Comparison of ENCODE assay signal across 8 mouse cellular contexts in genomic region chr1:75216797-75217585, GRCm38 (mm10). TPM values are rescaled to one million over a fixed set of nuclear protein-coding genes. Genes with fewer than 3 reads are reported as not detected.
DNase-seq lines count a peak whose midpoint lies in the region; ATAC-seq and TF ChIP-seq lines count a peak whose summit lies in the region.

No protein-coding gene starts in this region.

- no peak for DNase-seq in forebrain, embryonic 14.5 days (ENCODE audit: low spot score)
- DNase-seq in forebrain, postnatal 0 days: no peak
- peak; percentile 57 for DNase-seq in G1E (ENCODE audit: low spot score)
- peak; percentile 57 for DNase-seq in heart, adult 8-10 months (ENCODE audit: low spot score)
- DNase-seq in liver, embryonic 11.5 days (ENCODE audit: low spot score): no peak
- no peak for DNase-seq in adrenal gland, postnatal 4 days (ENCODE audit: low spot score in 2 of 2)
- no peak for DNase-seq in right cerebral cortex, postnatal 10 days (ENCODE audit: low spot score in 2 of 2)
- no peak for DNase-seq in adrenal gland, adult 18-20 months (ENCODE audit: low spot score in 2 of 2)

- TF ChIP-seq CTCF in forebrain, postnatal 0 days (IDR thresholded peaks at IDR 0.05; ENCODE audit: low read depth): no peak
- TF ChIP-seq CTCF in G1E (IDR thresholded peaks at IDR 0.05; ENCODE audit: low read depth, low read length): no peak

- H3K4me3 ChIP-seq in forebrain, embryonic 14.5 days (ENCODE audit: low read depth, low read length): no peak overlapping the region
- H3K4me3 ChIP-seq in forebrain, postnatal 0 days (ENCODE audit: low read depth, low read length): no peak overlapping the region
- peak overlapping the region; percentile 76 for H3K4me3 ChIP-seq in G1E (ENCODE audit: low read depth, low read length)
- peak overlapping the region; percentile 75 for H3K4me3 ChIP-seq in liver, embryonic 11.5 days (ENCODE audit: low read depth, low read length)

- 76% methylated on average over 13 of the region's 13 CpGs for WGBS in forebrain, embryonic 14.5 days
- WGBS in forebrain, postnatal 0 days: 82% methylated on average over 13 of the region's 13 CpGs
- WGBS in liver, embryonic 11.5 days: 60% methylated on average over 13 of the region's 13 CpGs

- 0 out of 2 replicates have a peak overlapping the region, but pooled peaks have one; percentile 3 for H3K27ac ChIP-seq in forebrain, embryonic 14.5 days (ENCODE audit: low read depth, low read length)
- H3K27ac ChIP-seq in forebrain, postnatal 0 days (ENCODE audit: low read depth, low read length): no peak overlapping the region
- peak overlapping the region; percentile 63 for H3K27ac ChIP-seq in liver, embryonic 11.5 days (ENCODE audit: low read depth, low read length)

- ATAC-seq in forebrain, embryonic 14.5 days: no peak
- no peak for ATAC-seq in forebrain, postnatal 0 days
- ATAC-seq in G1E (ENCODE audit: extremely low read depth, insufficient number of reproducible peaks, low FRiP score, poor library complexity, severe bottlenecking): peak; percentile 4; the same call in 1 of the 2 replicates
- peak; percentile 52 for ATAC-seq in liver, embryonic 11.5 days (replicated peaks; ENCODE audit: low FRiP score)

- peaks cover 39% of the 10 kb centered on the region for H3K36me3 ChIP-seq in forebrain, embryonic 14.5 days (ENCODE audit: control insufficient read depth, insufficient read depth, low read length)
- peaks cover 36% of the 10 kb centered on the region for H3K36me3 ChIP-seq in forebrain, postnatal 0 days (ENCODE audit: insufficient read depth)
- H3K36me3 ChIP-seq in G1E (replicated peaks): peaks cover 60% of the 10 kb centered on the region
- peaks cover 31% of the 10 kb centered on the region for H3K36me3 ChIP-seq in liver, embryonic 11.5 days (ENCODE audit: control insufficient read depth, insufficient read depth, low read length)

- H3K9me3 ChIP-seq in forebrain, embryonic 14.5 days (replicated peaks; ENCODE audit: control insufficient read depth, low read length): no peaks in the 10 kb centered on the region
- H3K9me3 ChIP-seq in forebrain, postnatal 0 days (ENCODE audit: low read length): no peaks in the 10 kb centered on the region
- no peaks in the 10 kb centered on the region for H3K9me3 ChIP-seq in G1E (replicated peaks)
- H3K9me3 ChIP-seq in liver, embryonic 11.5 days (ENCODE audit: control insufficient read depth, low read length): no peaks in the 10 kb centered on the region

- peaks cover 31% of the 10 kb centered on the region for H3K27me3 ChIP-seq in forebrain, embryonic 14.5 days (replicated peaks; ENCODE audit: control insufficient read depth, insufficient read depth, low read length)
- H3K27me3 ChIP-seq in forebrain, postnatal 0 days (ENCODE audit: insufficient read depth, low read length): peaks cover 20% of the 10 kb centered on the region
- H3K27me3 ChIP-seq in G1E (ENCODE audit: insufficient read depth, low read length): peaks cover 6% of the 10 kb centered on the region; the same call in 1 of the 2 replicates
- H3K27me3 ChIP-seq in liver, embryonic 11.5 days (replicated peaks; ENCODE audit: control insufficient read depth, insufficient read depth, low read length): peaks cover 18% of the 10 kb centered on the region

- H3K9ac ChIP-seq in forebrain, embryonic 14.5 days (ENCODE audit: low read length): no peak overlapping the region
- H3K9ac ChIP-seq in forebrain, postnatal 0 days: no peak overlapping the region
- peak overlapping the region; percentile 69 for H3K9ac ChIP-seq in liver, embryonic 11.5 days (ENCODE audit: low read depth, low read length)

- no peak overlapping the region for H3K4me2 ChIP-seq in forebrain, embryonic 14.5 days (ENCODE audit: low read length)
- H3K4me2 ChIP-seq in forebrain, postnatal 0 days (ENCODE audit: low read depth): no peak overlapping the region
- peak overlapping the region; percentile 100 for H3K4me2 ChIP-seq in liver, embryonic 11.5 days

- H3K4me1 ChIP-seq in forebrain, embryonic 14.5 days (ENCODE audit: control insufficient read depth, insufficient read depth, low read length): peaks cover 11% of the 10 kb centered on the region
- peaks cover 5% of the 10 kb centered on the region for H3K4me1 ChIP-seq in forebrain, postnatal 0 days (ENCODE audit: insufficient read depth)
- peaks cover 81% of the 10 kb centered on the region for H3K4me1 ChIP-seq in G1E (ENCODE audit: insufficient read depth, low read depth, low read length)
- H3K4me1 ChIP-seq in liver, embryonic 11.5 days (replicated peaks; ENCODE audit: control insufficient read depth, insufficient read depth, low read length): peaks cover 54% of the 10 kb centered on the region

RNA-seq across cellular contexts. Expression of gene Tuba4a, which starts 2.7 kb away (rescaled TPM):
- polyA plus RNA-seq in forebrain, embryonic 14.5 days (2014; fragmentation: Nextera tagmentation; extraction: Ambion mirVana): 14.3 and 21.3 TPM in 2 replicates
- total RNA-seq in forebrain, postnatal 0 days (2014; rRNA removed): 54.8 and 58.5 TPM in 2 replicates
- 76.9 and 87.1 TPM in 2 replicates for polyA plus RNA-seq in forebrain, postnatal 0 days (2015; fragmentation: Nextera tagmentation; extraction: Ambion mirVana)
- 201 and 287 TPM in 2 replicates for total RNA-seq in G1E (2014; fragmentation: Nextera tagmentation)
- total RNA-seq in G1E (2017): 156 and 175 TPM in 2 replicates
- 38.6 and 61.0 TPM in 2 replicates for polyA plus RNA-seq in G1E (2012)
- total RNA-seq in heart, adult 8-10 months (2022): 1,000 to 10,000 TPM in 1 of 4 experiments, 100 to 1,000 TPM in 3; 786 to 1,317 (median 908) TPM
- polyA plus RNA-seq in liver, embryonic 11.5 days (2014; fragmentation: Nextera tagmentation; extraction: Ambion mirVana): 282 and 298 TPM in 2 replicates
- 10 to 100 TPM; 46.4 to 54.4 TPM for total RNA-seq in adrenal gland, postnatal 4 days (2021)
- total RNA-seq in adrenal gland, adult 18-20 months (2021): 100 to 1,000 TPM in 1 of 2 experiments, 10 to 100 TPM in 1; 48.9 to 119 TPM

RNA-seq across cellular contexts. Expression of gene Stk16, which starts 6.4 kb away (rescaled TPM):
- polyA plus RNA-seq in forebrain, embryonic 14.5 days (2014; fragmentation: Nextera tagmentation; extraction: Ambion mirVana): 116 and 130 TPM in 2 replicates
- 102 and 109 TPM in 2 replicates for total RNA-seq in forebrain, postnatal 0 days (2014; rRNA removed)
- 95.6 and 102 TPM in 2 replicates for polyA plus RNA-seq in forebrain, postnatal 0 days (2015; fragmentation: Nextera tagmentation; extraction: Ambion mirVana)
- total RNA-seq in G1E (2014; fragmentation: Nextera tagmentation): 59.4 and 78.2 TPM in 2 replicates
- 70.7 and 72.6 TPM in 2 replicates for total RNA-seq in G1E (2017)
- 114 and 133 TPM in 2 replicates for polyA plus RNA-seq in G1E (2012)
- 10 to 100 TPM; 29.3 to 44.0 (median 36.4) TPM for total RNA-seq in heart, adult 8-10 months (2022)
- 122 and 131 TPM in 2 replicates for polyA plus RNA-seq in liver, embryonic 11.5 days (2014; fragmentation: Nextera tagmentation; extraction: Ambion mirVana)
- total RNA-seq in adrenal gland, postnatal 4 days (2021): 100 to 1,000 TPM in 1 of 2 experiments, 10 to 100 TPM in 1; 96.8 to 110 TPM
- total RNA-seq in adrenal gland, adult 18-20 months (2021): 100 to 1,000 TPM; 117 to 119 TPM

RNA-seq across cellular contexts. Expression of gene Glb1l, which starts 6.4 kb away (rescaled TPM):
- polyA plus RNA-seq in forebrain, embryonic 14.5 days (2014; fragmentation: Nextera tagmentation; extraction: Ambion mirVana): 13.0 and 14.3 TPM in 2 replicates
- total RNA-seq in forebrain, postnatal 0 days (2014; rRNA removed): 15.0 and 18.5 TPM in 2 replicates
- polyA plus RNA-seq in forebrain, postnatal 0 days (2015; fragmentation: Nextera tagmentation; extraction: Ambion mirVana): 10.3 and 12.4 TPM in 2 replicates
- total RNA-seq in G1E (2014; fragmentation: Nextera tagmentation) (10.1 and 19.2 TPM in 2 replicates), G1E (2017) (11.0 and 12.5 TPM in 2 replicates)
- polyA plus RNA-seq in G1E (2012): 0.29 and 0.83 TPM in 2 replicates
- 1 to 10 TPM; 1.1 to 4.1 (median 2.3) TPM for total RNA-seq in heart, adult 8-10 months (2022)
- 8.0 and 9.1 TPM in 2 replicates for polyA plus RNA-seq in liver, embryonic 11.5 days (2014; fragmentation: Nextera tagmentation; extraction: Ambion mirVana)
- 10 to 100 TPM; 45.2 to 67.4 TPM for total RNA-seq in adrenal gland, postnatal 4 days (2021)
- 10 to 100 TPM; 16.6 to 22.8 TPM for total RNA-seq in adrenal gland, adult 18-20 months (2021)

RNA-seq across cellular contexts. Expression of gene A630095N17Rik, which starts 14.9 kb away (rescaled TPM):
- polyA plus RNA-seq in forebrain, embryonic 14.5 days (2014; fragmentation: Nextera tagmentation; extraction: Ambion mirVana): not detected in 2 replicates
- total RNA-seq in forebrain, postnatal 0 days (2014; rRNA removed): 0.46 TPM in 1 of 2 replicates, not detected in the other
- 0.34 TPM in 1 of 2 replicates, not detected in the other for polyA plus RNA-seq in forebrain, postnatal 0 days (2015; fragmentation: Nextera tagmentation; extraction: Ambion mirVana)
- not detected in 2 replicates for total RNA-seq in G1E (2014; fragmentation: Nextera tagmentation)
- total RNA-seq in G1E (2017): not detected in 2 replicates
- not detected in 2 replicates for polyA plus RNA-seq in G1E (2012)
- not detected for total RNA-seq in heart, adult 8-10 months (2022)
- not detected in 2 replicates for polyA plus RNA-seq in liver, embryonic 11.5 days (2014; fragmentation: Nextera tagmentation; extraction: Ambion mirVana)
- total RNA-seq in adrenal gland, postnatal 4 days (2021): not detected
- total RNA-seq in adrenal gland, adult 18-20 months (2021): not detected

RNA-seq across cellular contexts. Expression of gene Dnajb2, which starts 19.2 kb away (rescaled TPM):
- polyA plus RNA-seq in forebrain, embryonic 14.5 days (2014; fragmentation: Nextera tagmentation; extraction: Ambion mirVana): 21.5 and 24.3 TPM in 2 replicates
- total RNA-seq in forebrain, postnatal 0 days (2014; rRNA removed): 32.2 and 39.7 TPM in 2 replicates
- 37.4 and 47.0 TPM in 2 replicates for polyA plus RNA-seq in forebrain, postnatal 0 days (2015; fragmentation: Nextera tagmentation; extraction: Ambion mirVana)
- total RNA-seq in G1E (2014; fragmentation: Nextera tagmentation) (15.4 and 63.3 TPM in 2 replicates), G1E (2017) (13.9 and 15.6 TPM in 2 replicates)
- polyA plus RNA-seq in G1E (2012): 9.1 and 11.1 TPM in 2 replicates
- 100 to 1,000 TPM; 102 to 135 (median 117) TPM for total RNA-seq in heart, adult 8-10 months (2022)
- 13.6 and 17.5 TPM in 2 replicates for polyA plus RNA-seq in liver, embryonic 11.5 days (2014; fragmentation: Nextera tagmentation; extraction: Ambion mirVana)
- 10 to 100 TPM; 40.5 to 42.5 TPM for total RNA-seq in adrenal gland, postnatal 4 days (2021)
- total RNA-seq in adrenal gland, adult 18-20 months (2021): 100 to 1,000 TPM; 118 to 204 TPM

Comparison
In these comparisons a context has a peak if more than half of its experiments do, and no peak if none do; other contexts are left out.
1. ATAC-seq: peak in G1E (single experiment) and liver, embryonic 11.5 days (single experiment); none in forebrain, embryonic 14.5 days (single experiment) and forebrain, postnatal 0 days (single experiment).
2. DNase-seq: peak in G1E (single experiment) and heart, adult 8-10 months (single experiment); none in forebrain, embryonic 14.5 days (single experiment), forebrain, postnatal 0 days (single experiment), liver, embryonic 11.5 days (single experiment), adrenal gland, postnatal 4 days (0 of 2), right cerebral cortex, postnatal 10 days (0 of 2) and adrenal gland, adult 18-20 months (0 of 2).
3. H3K4me3 ChIP-seq: peak in G1E (single experiment) and liver, embryonic 11.5 days (single experiment); none in forebrain, embryonic 14.5 days (single experiment) and forebrain, postnatal 0 days (single experiment).